Mouse (Mus musculus) ES-E14 (cell line): Measurements from ENCODE around the gene Tdrd3. TPM values are rescaled to one million over a fixed set of nuclear protein-coding genes. Genes with fewer than 3 reads are reported as not detected.

Experiments
- DNase-seq: peaks from one replicate; pipeline ENCODE4 v3.0.0-alpha.2; 2013; ENCODE audit warnings: low read depth, low spot score
- H3K27ac ChIP-seq: 2 replicates; pipeline ENCODE4 v1.5.1; 2012; ENCODE audit warnings: low read depth, mild to moderate bottlenecking, low read length, moderate library complexity, mixed read lengths; ENCODE audit not compliant: poor library complexity, insufficient read depth, severe bottlenecking
- H3K36me3 ChIP-seq: 2 replicates; pipeline ENCODE4 v1.6.1; 2012; ENCODE audit warnings: mild to moderate bottlenecking, low read length, moderate library complexity, mixed read lengths; ENCODE audit not compliant: control insufficient read depth, poor library complexity, insufficient read depth, severe bottlenecking
- H3K4me1 ChIP-seq, 2 experiments: fragments of 150-350 bp in 1 of 2; sonication (generic) in 1 of 2; 2 replicates each; pipeline ENCODE4 v1.6.1; 2012; ENCODE audit warnings: low read length in 2 of 2, mild to moderate bottlenecking in 1 of 2, mixed read lengths in 1 of 2; ENCODE audit not compliant: control insufficient read depth in 2 of 2, insufficient read depth in 2 of 2, poor library complexity in 1 of 2
- H3K4me3 ChIP-seq, 2 experiments: fragments of 150-350 bp in 1 of 2; sonication (generic) in 1 of 2; 2 replicates each; pipeline ENCODE4 v1.5.1; 2012; ENCODE audit warnings: low read length in 2 of 2, low read depth in 1 of 2, mild to moderate bottlenecking in 1 of 2, mixed read lengths in 1 of 2; ENCODE audit not compliant: insufficient read depth in 1 of 2, poor library complexity in 1 of 2, severe bottlenecking in 1 of 2
- H3K9ac ChIP-seq: 2 replicates; pipeline ENCODE4 v1.6.1; 2012; ENCODE audit warnings: low read depth, mild to moderate bottlenecking, low read length, mixed read lengths; ENCODE audit not compliant: poor library complexity, insufficient read depth, severe bottlenecking
- H3K9me3 ChIP-seq: fragments of 150-350 bp; sonication (generic); 2 replicates; pipeline ENCODE4 v1.6.1; 2012; ENCODE audit warnings: low read depth, mild to moderate bottlenecking, low read length; ENCODE audit not compliant: control insufficient read depth, insufficient read depth
- CHD2 ChIP-seq: IDR thresholded peaks from 2 replicates; pipeline ENCODE4 v1.6.1; 2014; ENCODE audit warnings: mild to moderate bottlenecking, low read depth, low read length, inconsistent platforms
- HCFC1 ChIP-seq: IDR thresholded peaks from 2 replicates; pipeline ENCODE4 v1.6.1; 2012; ENCODE audit warnings: low read length, inconsistent platforms, borderline replicate concordance; ENCODE audit not compliant: insufficient read depth
- MAFK ChIP-seq: IDR thresholded peaks from 2 replicates; pipeline ENCODE4 v1.6.1; 2014; ENCODE audit warnings: mild to moderate bottlenecking, low read depth, low read length, inconsistent platforms; ENCODE audit not compliant: insufficient read depth
- ZC3H11A ChIP-seq: IDR thresholded peaks from 2 replicates; pipeline ENCODE4 v1.6.1; 2012; ENCODE audit warnings: low read depth, mild to moderate bottlenecking, inconsistent platforms, low read length, borderline replicate concordance
- ZNF384 ChIP-seq: IDR thresholded peaks from 2 replicates; pipeline ENCODE4 v1.6.1; 2012; ENCODE audit warnings: low read depth, low read length, inconsistent platforms
- in situ Hi-C, 2 experiments: fragments of 600-800 bp; cut with MboI; formaldehyde crosslinking; loops; one replicate each; pipeline ENCODE4 v1.15.1; 2025; ENCODE audit warnings: low sequenced_read_pairs in 2 of 2, inconsistent platforms in 1 of 2; ENCODE audit not compliant: unreplicated experiment in 2 of 2
- total RNA-seq: library from RNA; depleted of rRNA; stranded (reverse); fragments of 300-350 nt; gene quantifications from 2 replicates; pipeline ENCODE4 v1.2.3, GENCODE M21; 2012

The Tdrd3 gene
- total RNA-seq, 1 experiment = 5.4 TPM

- peaks cover 3% of the 10 kb centered on the region; the same call in 1 of the 2 replicates for H3K9me3 ChIP-seq
- TF ChIP-seq HCFC1 = no peak
- no peak for TF ChIP-seq ZC3H11A
- no peak for TF ChIP-seq ZNF384
- no peak for TF ChIP-seq MAFK
- no peak for TF ChIP-seq CHD2
- H3K9ac ChIP-seq = no peak overlapping the region
- no peak overlapping the region; the same call in 1 of the 2 replicates for H3K27ac ChIP-seq
- no peaks in the 10 kb centered on the region; the same call in 1 of the 2 replicates for H3K36me3 ChIP-seq
- DNase-seq = no peak
- no peaks in the 10 kb centered on the region for H3K4me1 ChIP-seq
- H3K4me3 ChIP-seq = no peak overlapping the region
- in situ Hi-C loops = no loop called here
Observed at GRCm38 (mm10) chr14:87393096-87393495, 23.3 kb upstream of the Tdrd3 start.

DNA sequence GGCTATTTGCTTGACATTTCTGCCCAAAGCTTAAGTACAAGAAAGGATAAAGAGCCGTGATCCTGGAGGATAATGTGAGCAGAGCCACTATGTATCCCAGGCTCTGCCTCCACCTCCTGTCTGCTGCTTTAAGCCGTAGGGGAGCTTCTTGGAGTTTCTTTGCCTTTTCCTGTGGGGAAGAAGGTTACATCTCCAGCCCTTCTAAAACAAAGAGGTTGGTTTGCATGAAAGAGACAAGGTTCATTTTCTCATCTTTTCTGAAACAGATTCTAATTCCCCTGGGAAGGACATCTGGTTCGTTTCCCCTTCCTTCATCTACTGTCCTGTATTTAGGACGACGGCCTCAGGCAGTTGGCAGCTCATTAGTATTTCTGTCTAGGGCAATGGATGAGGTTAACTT lies 19.8 kb upstream of the Tdrd3 start:
- TF ChIP-seq ZC3H11A (no peak), ZNF384 (no peak), HCFC1 (no peak), MAFK (no peak), CHD2 (no peak)
- no peak overlapping the region for H3K27ac ChIP-seq
- no peaks in the 10 kb centered on the region; the same call in 1 of the 2 replicates for H3K36me3 ChIP-seq
- DNase-seq = no peak
- H3K9me3 ChIP-seq = peaks cover 3% of the 10 kb centered on the region; the same call in 1 of the 2 replicates
- no peaks in the 10 kb centered on the region for H3K4me1 ChIP-seq
- in situ Hi-C loops = no loop called here
- no peak overlapping the region for H3K4me3 ChIP-seq
- H3K9ac ChIP-seq = no peak overlapping the region

DNA sequence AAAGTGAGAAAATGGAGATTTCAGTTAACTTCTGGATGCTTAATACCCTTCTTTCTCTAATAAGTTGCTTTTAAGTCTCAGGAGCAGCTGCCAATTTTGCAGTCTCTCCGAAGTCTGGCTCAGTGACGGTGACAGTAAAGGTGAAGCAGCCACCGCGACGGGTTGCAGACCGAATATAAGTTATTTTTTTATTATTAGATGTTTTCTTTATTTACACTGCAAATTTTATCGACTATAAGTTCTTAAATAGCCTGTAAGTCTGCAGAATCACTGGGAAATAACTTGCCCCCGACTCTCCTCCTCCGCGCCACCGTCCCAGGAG lies 992 bp upstream of the Tdrd3 start:
- Histone ChIP-seq H3K36me3 (no peaks in the 10 kb centered on the region), H3K4me3 (peak overlapping the region; percentile 53 to 83; a peak in 3 of 4 replicates), H3K9me3 (no peaks in the 10 kb centered on the region), H3K27ac (no peak overlapping the region), H3K4me1 (no peaks in the 10 kb centered on the region; a peak in 1 of 4 replicates), H3K9ac (peak overlapping the region; percentile 51; the same call in 1 of the 2 replicates)
- TF ChIP-seq CHD2 (no peak), HCFC1 (no peak), ZC3H11A (no peak), MAFK (no peak), ZNF384 (no peak)
- in situ Hi-C loops = no loop called here
- DNase-seq = no peak

DNA sequence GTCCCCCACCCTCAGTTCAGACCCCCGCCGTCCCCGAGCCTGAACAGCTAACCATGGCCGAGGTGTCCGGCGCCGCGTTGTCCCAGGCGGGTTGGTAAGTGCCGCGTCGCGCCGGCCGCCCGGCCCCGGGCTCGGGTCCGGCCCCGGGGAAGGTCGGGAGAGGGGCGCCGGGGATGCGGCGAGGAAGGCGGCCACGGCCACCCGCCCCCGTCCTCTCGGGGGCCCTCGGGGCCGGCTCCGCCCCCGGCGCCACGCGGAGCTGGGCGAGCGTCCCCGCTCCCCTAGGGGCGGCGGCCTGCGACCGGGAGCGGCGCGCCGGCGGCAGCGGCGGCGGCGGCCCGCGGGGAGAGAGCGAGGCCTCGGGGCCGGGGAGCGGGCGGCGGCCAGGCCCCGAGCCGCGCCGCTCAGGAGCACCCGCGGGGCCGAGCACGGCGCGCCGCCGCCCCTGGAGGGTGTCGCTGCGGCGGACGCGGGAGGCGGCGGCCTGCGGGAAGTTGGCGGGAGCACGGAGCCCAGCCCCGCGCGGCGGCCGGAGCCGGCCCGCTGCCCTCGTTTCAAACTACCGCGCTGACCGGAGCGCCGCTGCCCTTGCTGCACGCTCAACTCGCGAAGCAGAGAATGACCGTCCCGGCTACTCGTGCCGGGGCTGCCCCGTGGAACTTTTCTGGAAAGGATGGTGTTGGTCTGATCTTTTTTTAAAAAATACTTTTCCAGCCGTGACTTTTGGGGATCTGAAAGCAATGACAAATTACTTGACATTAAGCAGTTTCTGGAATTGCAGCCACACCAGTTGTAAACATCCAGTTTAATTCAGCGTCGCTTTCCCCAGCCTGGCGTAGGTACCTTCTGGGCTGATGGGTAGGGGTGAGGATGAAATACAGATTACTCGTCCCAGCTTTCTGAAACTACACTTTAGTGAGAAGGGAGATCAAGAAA lies 584 bp downstream of the Tdrd3 start:
- Histone ChIP-seq H3K9me3 (no peaks in the 10 kb centered on the region), H3K36me3 (no peaks in the 10 kb centered on the region), H3K9ac (peak overlapping the region; percentile 85), H3K27ac (peak overlapping the region; percentile 65), H3K4me1 (no peaks in the 10 kb centered on the region; a peak in 1 of 4 replicates), H3K4me3 (peak overlapping the region; percentile 77 to 83)
- TF ChIP-seq CHD2 (no peak), ZC3H11A (no peak), ZNF384 (no peak), MAFK (no peak), HCFC1 (no peak; the same call in 1 of the 2 replicates)
- in situ Hi-C loops = no loop called here
- DNase-seq = no peak
